Mouse (Mus musculus) liver, embryonic 14.5 days (tissue): Measurements from ENCODE around the gene Clybl. TPM values are rescaled to one million over a fixed set of nuclear protein-coding genes. Genes with fewer than 3 reads are reported as not detected.

Experiments used
- ATAC-seq: fragments of 200-750 bp; cut with Nextera tagmentation; 2 replicates; pipeline ENCODE4 v1.8.0; 2017; ENCODE audit warnings: moderate number of reproducible peaks, mild to moderate bottlenecking, moderate library complexity; ENCODE audit not compliant: insufficient read depth
- DNase-seq, 3 experiments: peaks; one replicate each; pipeline ENCODE4 v3.0.0-alpha.2; 2012 to 2013; ENCODE audit warnings: low read depth in 3 of 3, low spot score in 3 of 3
- H3K27ac ChIP-seq: fragments of 300-500 bp; sonication (generic); 2 replicates; pipeline ENCODE4 v1.5.1; 2014; ENCODE audit warnings: moderate library complexity, mild to moderate bottlenecking, control low read depth, inconsistent platforms
- H3K27me3 ChIP-seq: fragments of 300-500 bp; sonication (generic); 2 replicates; pipeline ENCODE4 v1.6.1; 2014; ENCODE audit warnings: mild to moderate bottlenecking, low read length, moderate library complexity; ENCODE audit not compliant: control insufficient read depth, insufficient read depth
- H3K36me3 ChIP-seq: fragments of 300-500 bp; sonication (generic); replicated peaks from 2 replicates; pipeline ENCODE4 v1.6.1; 2014; ENCODE audit warnings: low read depth; ENCODE audit not compliant: control insufficient read depth, insufficient read depth
- H3K4me1 ChIP-seq, 2 experiments: fragments of 200-500 bp in 1 of 2; fragments of 300-500 bp in 1 of 2; sonication (generic) in 1 of 2; replicated peaks; 2 replicates each; pipeline ENCODE4 v1.6.1; 2012 to 2014; ENCODE audit warnings: antibody characterized with exemption in 1 of 2, inconsistent platforms in 1 of 2, low read length in 1 of 2; ENCODE audit not compliant: control insufficient read depth in 2 of 2, insufficient read depth in 2 of 2
- H3K4me2 ChIP-seq: fragments of 300-500 bp; sonication (generic); 2 replicates; pipeline ENCODE4 v1.6.1; 2014; ENCODE audit warnings: low read depth, mild to moderate bottlenecking, control low read depth, moderate library complexity
- H3K4me3 ChIP-seq, 2 experiments: fragments of 200-500 bp in 1 of 2; fragments of 300-500 bp in 1 of 2; sonication (generic) in 1 of 2; 2 replicates each; pipeline ENCODE4 v1.5.1; 2012 to 2014; ENCODE audit warnings: low read depth in 2 of 2, low read length in 2 of 2, mild to moderate bottlenecking in 2 of 2, control low read depth in 1 of 2, inconsistent platforms in 1 of 2, moderate library complexity in 1 of 2; ENCODE audit not compliant: insufficient read depth in 1 of 2
- H3K9ac ChIP-seq: fragments of 300-500 bp; sonication (generic); replicated peaks from 2 replicates; pipeline ENCODE4 v1.6.1; 2014; ENCODE audit warnings: mild to moderate bottlenecking, control low read depth, moderate library complexity
- H3K9me3 ChIP-seq: fragments of 300-500 bp; sonication (generic); 2 replicates; pipeline ENCODE4 v1.6.1; 2016; ENCODE audit warnings: low read length, mixed read lengths; ENCODE audit not compliant: control insufficient read depth
- CTCF ChIP-seq: IDR thresholded peaks from 2 replicates; pipeline ENCODE4 v1.5.1; 2016; ENCODE audit warnings: antibody characterized with exemption, low read depth, control low read depth
- EP300 ChIP-seq: IDR thresholded peaks from 2 replicates; pipeline ENCODE4 v1.6.1; 2016; ENCODE audit warnings: antibody characterized with exemption, low read depth
- WGBS: fragments of 180-500 bp; shearing (Covaris S2); extraction: QIAGEN DNeasy Blood & Tissue Kit; methylation state at CpG from one replicate; pipeline ENCODE4 v1.1.7; 2014; ENCODE audit not compliant: insufficient replicate concordance; 5-methylcytosine and 5-hydroxymethylcytosine counted together
- polyA plus RNA-seq, 2 experiments: library from polyadenylated mRNA; depleted of rRNA in 1 of 2; stranded (reverse) in 1 of 2; unstranded in 1 of 2; fragments of >200 nt; fragmentation: Nextera tagmentation in 1 of 2; extraction: Ambion mirVana in 1 of 2; gene quantifications; 2 replicates each; pipeline versions ENCODE4 v1.2.1 to v1.2.3; 2012 to 2014

Gene Clybl
- polyA plus RNA-seq, 2 experiments: 15.6 to 28.9 TPM

DNA sequence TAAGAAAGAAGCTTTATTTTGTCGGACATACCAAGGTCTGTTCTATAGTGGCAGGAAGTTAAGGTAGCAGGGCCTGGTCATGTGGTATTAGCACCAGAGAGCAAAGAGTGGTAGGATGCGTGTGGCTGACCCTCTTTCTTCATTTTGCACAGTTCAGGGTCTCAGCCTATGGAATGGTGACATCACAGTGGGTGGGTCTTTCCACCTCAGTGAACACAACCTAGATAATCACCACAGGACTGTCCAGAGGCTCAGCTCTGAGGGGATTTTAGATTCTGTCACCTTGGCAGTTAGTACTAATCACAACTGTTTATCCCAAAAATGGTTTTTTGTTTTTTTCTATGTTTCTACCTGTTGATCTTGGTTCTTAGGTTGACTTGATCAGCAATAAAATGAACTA is 149.2 kb downstream of the Clybl start:
- no peak for TF ChIP-seq CTCF
- no peak for TF ChIP-seq EP300
- no peak for ATAC-seq
- Histone ChIP-seq H3K27ac (no peak overlapping the region), H3K4me3 (no peak overlapping the region), H3K9ac (no peak overlapping the region), H3K9me3 (no peaks in the 10 kb centered on the region), H3K4me2 (no peak overlapping the region), H3K4me1 (no peaks in the 10 kb centered on the region), H3K27me3 (no peaks in the 10 kb centered on the region), H3K36me3 (no peaks in the 10 kb centered on the region)
- no peak for DNase-seq
- 58% methylated on average over 2 of the region's 2 CpGs for WGBS

DNA sequence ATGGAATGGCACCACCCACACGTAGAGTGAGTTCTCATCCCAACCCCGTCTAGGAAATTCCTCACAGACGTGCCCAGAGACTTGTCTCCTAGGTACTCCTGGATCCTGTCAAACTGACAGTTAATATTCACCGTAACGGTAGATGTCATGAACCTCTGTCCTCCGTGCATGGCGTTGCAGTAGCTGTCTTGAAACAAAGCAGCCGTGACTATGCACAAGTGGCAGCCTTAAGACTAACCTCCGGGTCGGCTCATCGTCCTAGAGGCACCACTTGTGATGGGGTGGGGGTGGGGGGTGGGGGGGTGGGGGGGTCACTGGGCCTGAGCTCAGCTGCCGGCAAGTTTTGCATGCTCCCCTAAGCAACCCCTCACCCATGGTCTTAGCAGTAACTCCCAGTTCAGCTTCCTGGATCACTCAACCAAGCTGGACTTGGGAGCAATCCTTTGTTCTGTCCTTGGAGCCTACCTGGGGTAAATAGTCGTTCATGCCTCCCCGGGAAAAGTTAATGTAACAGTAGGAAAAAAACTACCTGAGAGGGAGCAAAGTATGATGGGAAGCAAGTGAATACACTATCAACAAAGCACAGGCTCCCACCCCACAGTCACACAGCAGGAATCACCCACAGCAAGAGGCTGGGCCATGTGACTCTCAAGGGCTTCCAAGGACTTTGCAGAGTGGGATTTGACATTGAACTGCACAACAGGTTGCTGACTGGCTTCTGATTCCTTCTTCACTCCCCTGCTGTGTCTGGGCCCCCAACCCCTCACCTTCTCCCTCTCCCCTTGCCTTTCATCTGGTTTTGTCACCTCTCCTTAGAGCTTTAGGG is 150.3 kb downstream of the Clybl start:
- no peak overlapping the region for H3K9ac ChIP-seq
- DNase-seq (no peak), ATAC-seq (no peak)
- no peaks in the 10 kb centered on the region for H3K27me3 ChIP-seq
- H3K27ac ChIP-seq: no peak overlapping the region
- no peak overlapping the region for H3K4me3 ChIP-seq
- TF ChIP-seq CTCF (no peak), EP300 (no peak)
- no peaks in the 10 kb centered on the region for H3K9me3 ChIP-seq
- H3K4me1 ChIP-seq: no peaks in the 10 kb centered on the region
- WGBS: 57% methylated on average over 14 of the region's 14 CpGs
- no peaks in the 10 kb centered on the region for H3K36me3 ChIP-seq
- no peak overlapping the region for H3K4me2 ChIP-seq

DNA sequence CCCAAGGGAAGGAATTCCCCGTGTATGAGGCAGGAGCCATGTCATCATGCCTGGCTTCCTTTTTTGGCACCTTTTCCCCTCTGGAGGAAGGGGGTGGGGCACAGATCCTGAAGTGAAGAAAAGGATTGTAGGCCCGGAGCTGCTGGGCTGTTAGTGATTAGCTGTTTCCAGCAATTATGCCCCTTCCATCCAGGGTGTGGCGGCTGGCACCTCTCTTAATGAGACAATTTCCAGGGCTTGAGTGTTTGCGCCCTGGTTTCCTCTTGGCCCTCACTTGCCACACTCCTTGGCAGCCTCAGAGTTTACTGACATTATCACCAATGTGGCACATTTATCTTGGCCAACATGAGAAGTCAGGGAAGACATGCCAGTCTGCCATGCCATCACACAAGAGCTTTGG is 155.5 kb downstream of the Clybl start:
- no peak for DNase-seq

DNA sequence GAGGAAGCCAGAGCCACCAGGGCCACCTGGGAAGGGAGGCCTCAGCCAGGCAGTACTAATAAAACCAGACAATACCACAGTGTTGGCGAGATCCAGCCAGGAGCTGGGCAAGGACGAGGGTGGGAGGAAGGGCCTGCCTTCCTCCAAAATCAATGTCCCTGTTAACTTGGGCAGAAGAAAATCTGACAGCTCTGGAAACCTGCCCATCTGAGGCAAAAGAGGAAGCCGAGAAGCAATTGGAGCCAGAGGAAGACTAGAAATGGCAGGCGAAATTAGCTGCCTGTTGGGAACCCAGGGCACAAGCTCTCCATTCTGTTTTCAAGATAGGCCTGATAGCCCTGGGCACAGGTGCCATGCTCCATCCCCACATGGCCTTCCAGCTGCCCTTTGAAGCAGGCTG is 157.3 kb downstream of the Clybl start:
- H3K27me3 ChIP-seq: no peaks in the 10 kb centered on the region
- no peak overlapping the region for H3K27ac ChIP-seq
- H3K4me2 ChIP-seq: no peak overlapping the region
- H3K36me3 ChIP-seq: no peaks in the 10 kb centered on the region
- ATAC-seq: no peak
- TF ChIP-seq EP300 (no peak), CTCF (no peak)
- no peaks in the 10 kb centered on the region for H3K9me3 ChIP-seq
- H3K4me3 ChIP-seq: no peak overlapping the region
- 69% methylated on average over 4 of the region's 4 CpGs for WGBS
- DNase-seq: no peak
- H3K4me1 ChIP-seq: no peaks in the 10 kb centered on the region
- H3K9ac ChIP-seq: no peak overlapping the region

More for the DNA sequence above, 155.5 kb downstream of the Clybl start:
- H3K4me2 ChIP-seq: no peak overlapping the region
- no peaks in the 10 kb centered on the region for H3K27me3 ChIP-seq
- H3K9me3 ChIP-seq: no peaks in the 10 kb centered on the region
- 46% methylated on average over 4 of the region's 4 CpGs for WGBS
- no peak overlapping the region for H3K4me3 ChIP-seq
- no peak overlapping the region for H3K27ac ChIP-seq
- ATAC-seq: no peak
- H3K36me3 ChIP-seq: no peaks in the 10 kb centered on the region
- no peaks in the 10 kb centered on the region for H3K4me1 ChIP-seq
- H3K9ac ChIP-seq: no peak overlapping the region
- TF ChIP-seq CTCF (no peak), EP300 (no peak)

DNA sequence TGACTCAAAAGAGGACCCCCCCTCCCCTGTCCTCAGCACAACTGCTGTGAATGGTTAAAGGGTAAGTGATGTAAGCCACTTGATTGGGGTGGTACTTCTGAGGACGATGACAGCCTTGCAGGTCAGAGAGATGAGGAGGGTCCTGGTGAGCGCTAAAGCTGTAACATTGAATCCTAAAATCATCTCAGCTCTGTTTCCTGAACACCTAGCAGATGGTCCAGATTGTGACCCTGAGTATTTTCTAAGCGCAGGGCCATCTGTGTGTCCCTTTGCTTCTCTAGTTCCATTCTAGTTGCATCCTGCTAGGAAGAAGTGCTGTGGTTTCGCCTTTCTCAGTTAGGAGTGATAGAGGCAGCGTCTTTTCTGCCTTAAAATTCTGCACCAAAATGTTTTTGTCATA is 158.6 kb downstream of the Clybl start:
- H3K9ac ChIP-seq: no peak overlapping the region
- H3K4me2 ChIP-seq: no peak overlapping the region
- WGBS: 63% methylated on average over 5 of the region's 5 CpGs
- no peaks in the 10 kb centered on the region for H3K36me3 ChIP-seq
- DNase-seq (no peak), ATAC-seq (no peak)
- TF ChIP-seq CTCF (no peak), EP300 (no peak)
- no peaks in the 10 kb centered on the region for H3K9me3 ChIP-seq
- H3K27me3 ChIP-seq: no peaks in the 10 kb centered on the region
- H3K27ac ChIP-seq: no peak overlapping the region
- H3K4me3 ChIP-seq: no peak overlapping the region
- H3K4me1 ChIP-seq: no peaks in the 10 kb centered on the region
